Mouse (Mus musculus) A20 (cell line): Measurements from ENCODE around the gene Prr12.
"Not testable (repeated sequence)": the region's sequence is repeated elsewhere in the genome, so short reads cannot be mapped to it uniquely, and the experiment has no call there.

Experiments used
- DNase-seq: peaks from one replicate; pipeline ENCODE4 v3.0.0-alpha.2; 2011; ENCODE audit warnings: low read depth, low spot score

Prr12 gene

GRCm38 (mm10) chr7:45052862-45053116, at the start of gene Prr12:
Gene Prr12, minus strand, starts transcription at chr7:45052881.
- no peak for DNase-seq

GRCm38 (mm10) chr7:45102441-45102840, 49.8 kb upstream of the Prr12 start:
- DNase-seq, result no peak

- DNase-seq, result no peak
Measured at GRCm38 (mm10) chr7:45100046-45100445, 47.4 kb upstream of the Prr12 start.

- DNase-seq, result peak; percentile 51
Measured at GRCm38 (mm10) chr7:45098541-45099240, 46.0 kb upstream of the Prr12 start.

- DNase-seq, result no peak
Measured at GRCm38 (mm10) chr7:45097479-45097878, 44.8 kb upstream of the Prr12 start.

GRCm38 (mm10) chr7:45095965-45096364, 43.3 kb upstream of the Prr12 start:
- DNase-seq, result not testable (repeated sequence)

- peak; percentile 67 for DNase-seq
Measured at GRCm38 (mm10) chr7:45095367-45095766, 42.7 kb upstream of the Prr12 start.

GRCm38 (mm10) chr7:45094121-45094520, 41.4 kb upstream of the Prr12 start:
- DNase-seq, result no peak

GRCm38 (mm10) chr7:45093516-45093905, 40.8 kb upstream of the Prr12 start:
- DNase-seq, result no peak

GRCm38 (mm10) chr7:45092828-45093515, 40.3 kb upstream of the Prr12 start:
- no peak for DNase-seq

GRCm38 (mm10) chr7:45092048-45092447, 39.4 kb upstream of the Prr12 start, which contains the start of gene Rcn3:
Gene Rcn3, minus strand, starts transcription at chr7:45092221.
- DNase-seq, result no peak

GRCm38 (mm10) chr7:45091001-45091990, 38.6 kb upstream of the Prr12 start:
- DNase-seq, result no peak

- no peak for DNase-seq
Measured at GRCm38 (mm10) chr7:45090251-45090977, 37.7 kb upstream of the Prr12 start.

- DNase-seq, result no peak
Measured at GRCm38 (mm10) chr7:45088597-45088996, 35.9 kb upstream of the Prr12 start.

- no peak for DNase-seq
Measured at GRCm38 (mm10) chr7:45086084-45086483, 33.4 kb upstream of the Prr12 start.

GRCm38 (mm10) chr7:45083300-45083890, 30.7 kb upstream of the Prr12 start:
- no peak for DNase-seq

- no peak for DNase-seq
Measured at GRCm38 (mm10) chr7:45082401-45083299, 30.0 kb upstream of the Prr12 start.

GRCm38 (mm10) chr7:45081016-45081415, 28.3 kb upstream of the Prr12 start:
- DNase-seq, result no peak

- DNase-seq, result peak; percentile 80
Measured at GRCm38 (mm10) chr7:45079856-45080255, 27.2 kb upstream of the Prr12 start.

- peak; percentile 73 for DNase-seq
Measured at GRCm38 (mm10) chr7:45078513-45078912, 25.8 kb upstream of the Prr12 start.
